Mouse (Mus musculus): ENCODE measurements around the gene Zfp763. TPM values are rescaled to one million over a fixed set of nuclear protein-coding genes. Genes with fewer than 3 reads are reported as not detected.

The Zfp763 gene
- polyA plus RNA-seq (2012; rRNA removed; ENCODE audit: low replicate concordance): 1.3 and 1.8 TPM in 2 replicates

GRCm38 (mm10) chr17:33032900-33033891, at the start of gene Zfp763:
Zfp763 (minus strand) TSS chr17:33033402.

GRCm38 (mm10) chr17:33067958-33068357, 34.8 kb upstream of the Zfp763 start, which contains the start of gene 4921501E09Rik:
4921501E09Rik (minus strand) TSS chr17:33068058.

GRCm38 (mm10) chr17:32992699-32993474, 40.3 kb downstream of the Zfp763 start, which contains the start of gene Zfp952:
Zfp952 (plus strand) TSS chr17:32993129.

Other genes with a start within 250 kb of the Zfp763 start
- 9.7 and 15.0 TPM in 2 replicates for gene Zfp871, start 245.1 kb downstream of the Zfp763 start, polyA plus RNA-seq (2012; rRNA removed; ENCODE audit: low replicate concordance)
- gene Zfp811, start 223.5 kb downstream of the Zfp763 start, polyA plus RNA-seq (2012; rRNA removed; ENCODE audit: low replicate concordance): 0.33 and 0.55 TPM in 2 replicates
- 3.5 and 13.7 TPM in 2 replicates for gene Zfp799, start 203.1 kb downstream of the Zfp763 start, polyA plus RNA-seq (2012; rRNA removed; ENCODE audit: low replicate concordance)
- gene Zfp870, start 141.8 kb downstream of the Zfp763 start, polyA plus RNA-seq (2012; rRNA removed; ENCODE audit: low replicate concordance): 1.5 and 1.7 TPM in 2 replicates
- 0.30 and 0.93 TPM in 2 replicates for gene Cyp4f14, start 116.1 kb downstream of the Zfp763 start, polyA plus RNA-seq (2012; rRNA removed; ENCODE audit: low replicate concordance)
- 62.2 and 69.2 TPM in 2 replicates for gene Cyp4f13, start 86.0 kb downstream of the Zfp763 start, polyA plus RNA-seq (2012; rRNA removed; ENCODE audit: low replicate concordance)
- gene Zfp472, start 67.6 kb downstream of the Zfp763 start, polyA plus RNA-seq (2012; rRNA removed; ENCODE audit: low replicate concordance): 1.1 and 1.4 TPM in 2 replicates
- gene Zfp952, start 40.3 kb downstream of the Zfp763 start, polyA plus RNA-seq (2012; rRNA removed; ENCODE audit: low replicate concordance): 4.5 and 5.3 TPM in 2 replicates
- gene 4921501E09Rik, start 34.7 kb upstream of the Zfp763 start, polyA plus RNA-seq (2012; rRNA removed; ENCODE audit: low replicate concordance): not detected in 2 replicates
- gene Zfp563, start 55.9 kb upstream of the Zfp763 start, polyA plus RNA-seq (2012; rRNA removed; ENCODE audit: low replicate concordance): 1.2 and 2.5 TPM in 2 replicates
- gene Morc2b, start 106.3 kb upstream of the Zfp763 start, polyA plus RNA-seq (2012; rRNA removed; ENCODE audit: low replicate concordance): not detected in 2 replicates
- gene Olfr55, start 135.0 kb upstream of the Zfp763 start, polyA plus RNA-seq (2012; rRNA removed; ENCODE audit: low replicate concordance): not detected in 2 replicates
- not detected in 2 replicates for gene Olfr239, start 157.9 kb upstream of the Zfp763 start, polyA plus RNA-seq (2012; rRNA removed; ENCODE audit: low replicate concordance)
- gene Olfr1564, start 188.3 kb upstream of the Zfp763 start, polyA plus RNA-seq (2012; rRNA removed; ENCODE audit: low replicate concordance): 0.26 TPM in 1 of 2 replicates, not detected in the other
- gene Zfp955a, start 221.7 kb upstream of the Zfp763 start, polyA plus RNA-seq (2012; rRNA removed; ENCODE audit: low replicate concordance): 1.1 and 1.9 TPM in 2 replicates
- not detected in 2 replicates for gene Olfr63, start 231.3 kb upstream of the Zfp763 start, polyA plus RNA-seq (2012; rRNA removed; ENCODE audit: low replicate concordance)